Mouse (Mus musculus) olfactory bulb, adult 2 months (tissue): ENCODE measurements around the gene Kcnq4.

Experiments
- CTCF ChIP-seq: fragments of 200-500 bp; IDR thresholded peaks from 2 replicates; pipeline ENCODE4 v1.5.1; 2012; ENCODE audit warnings: low read depth, mild to moderate bottlenecking, low read length, moderate library complexity; ENCODE audit not compliant: insufficient read depth
- POLR2A ChIP-seq: fragments of 200-500 bp; IDR thresholded peaks from 2 replicates; pipeline ENCODE4 v1.6.1; 2012; ENCODE audit warnings: mild to moderate bottlenecking, low read depth, low read length, moderate library complexity; ENCODE audit not compliant: insufficient read depth

GRCm38 (mm10) chr4:120668551-120668950 lies 79.9 kb downstream of the Kcnq4 start:
- TF ChIP-seq CTCF (no peak), POLR2A (no peak)
